Mouse (Mus musculus): Measurements from ENCODE around the gene Otud7b. TPM values are rescaled to one million over a fixed set of nuclear protein-coding genes. Genes with fewer than 3 reads are reported as not detected.

The Otud7b gene
- polyA plus RNA-seq, 2 experiments, result 14.3 to 20.9 TPM

- Histone ChIP-seq H3K4me2 (replicated peaks; ENCODE audit: low read depth, low read length, severe bottlenecking) (no peak overlapping the region), H3K27ac (replicated peaks; ENCODE audit: low read depth, low read length) (no peak overlapping the region), H3K9me3 (ENCODE audit: control insufficient read depth, low read length) (no peaks in the 10 kb centered on the region), H3K9ac (ENCODE audit: low read depth, low read length, severe bottlenecking) (no peak overlapping the region), H3K4me3 (replicated peaks; ENCODE audit: low read length) (no peak overlapping the region), H3K27me3 (ENCODE audit: control insufficient read depth, insufficient read depth, low read length) (no peaks in the 10 kb centered on the region), H3K4me1 (ENCODE audit: control insufficient read depth, insufficient read depth, low read length) (no peaks in the 10 kb centered on the region), H3K36me3 (ENCODE audit: control insufficient read depth, insufficient read depth, low read length) (0 out of 2 replicates have a peak, but pooled peaks cover 4% of the 10 kb centered on the region)
- no peak for TF ChIP-seq POLR2A (IDR thresholded peaks at IDR 0.05; ENCODE audit: borderline replicate concordance, extremely low read depth, insufficient read depth, insufficient read length)
- no peak for DNase-seq (ENCODE audit: low spot score)
- ATAC-seq (ENCODE audit: low FRiP score, low read depth), result no peak
- WGBS, result 53% methylated on average over 3 of the region's 3 CpGs
Observed at GRCm38 (mm10) chr3:96113251-96113650, 8.9 kb downstream of the Otud7b start.

DNA sequence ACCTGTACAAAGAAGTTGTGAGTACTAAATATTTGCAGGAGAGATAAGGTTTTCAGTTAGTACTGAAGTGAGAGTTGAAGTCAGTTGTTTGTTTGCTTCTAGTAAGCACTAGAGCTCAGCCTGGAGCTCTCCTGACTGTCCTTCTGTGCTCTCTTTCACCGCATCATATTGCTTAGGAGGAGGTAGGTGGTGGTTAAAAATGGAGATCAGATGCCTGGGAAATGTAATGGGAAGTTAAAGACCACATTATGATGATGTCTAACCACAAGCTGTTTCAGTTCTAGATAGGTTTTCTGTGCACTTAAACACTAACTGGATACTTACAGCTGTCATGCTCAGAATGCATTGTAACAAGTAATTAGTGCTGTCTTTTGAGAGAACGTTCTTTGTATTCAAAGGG, 13.8 kb downstream of the Otud7b start:
- Histone ChIP-seq H3K4me1 (ENCODE audit: control insufficient read depth, insufficient read depth, low read length) (no peaks in the 10 kb centered on the region), H3K4me2 (replicated peaks; ENCODE audit: low read depth, low read length, severe bottlenecking) (no peak overlapping the region), H3K9ac (ENCODE audit: low read depth, low read length, severe bottlenecking) (no peak overlapping the region), H3K27me3 (ENCODE audit: control insufficient read depth, insufficient read depth, low read length) (no peaks in the 10 kb centered on the region), H3K36me3 (ENCODE audit: control insufficient read depth, insufficient read depth, low read length) (no peaks in the 10 kb centered on the region; the same call in 1 of the 2 replicates), H3K9me3 (ENCODE audit: control insufficient read depth, low read length) (no peaks in the 10 kb centered on the region), H3K4me3 (replicated peaks; ENCODE audit: low read length) (no peak overlapping the region), H3K27ac (replicated peaks; ENCODE audit: low read depth, low read length) (no peak overlapping the region)
- ATAC-seq (ENCODE audit: low FRiP score, low read depth), result no peak
- no peak for DNase-seq (ENCODE audit: low spot score)
- TF ChIP-seq POLR2A (IDR thresholded peaks at IDR 0.05; ENCODE audit: borderline replicate concordance, extremely low read depth, insufficient read depth, insufficient read length), result no peak
- 84% methylated on average over 2 of the region's 2 CpGs for WGBS

GRCm38 (mm10) chr3:96118702-96119101, 14.4 kb downstream of the Otud7b start:
- WGBS, result 97% methylated on average over 2 of the region's 2 CpGs
- no peaks in the 10 kb centered on the region; the same call in 1 of the 2 replicates for H3K36me3 ChIP-seq (ENCODE audit: control insufficient read depth, insufficient read depth, low read length)
- no peak overlapping the region for H3K4me2 ChIP-seq (replicated peaks; ENCODE audit: low read depth, low read length, severe bottlenecking)
- no peaks in the 10 kb centered on the region for H3K27me3 ChIP-seq (ENCODE audit: control insufficient read depth, insufficient read depth, low read length)
- ATAC-seq (ENCODE audit: low FRiP score, low read depth) (no peak), DNase-seq (ENCODE audit: low spot score) (no peak)
- H3K9ac ChIP-seq (ENCODE audit: low read depth, low read length, severe bottlenecking), result no peak overlapping the region
- H3K4me1 ChIP-seq (ENCODE audit: control insufficient read depth, insufficient read depth, low read length), result no peaks in the 10 kb centered on the region
- no peak for TF ChIP-seq POLR2A (IDR thresholded peaks at IDR 0.05; ENCODE audit: borderline replicate concordance, extremely low read depth, insufficient read depth, insufficient read length)
- H3K4me3 ChIP-seq (replicated peaks; ENCODE audit: low read length), result no peak overlapping the region
- H3K27ac ChIP-seq (replicated peaks; ENCODE audit: low read depth, low read length), result no peak overlapping the region
- H3K9me3 ChIP-seq (ENCODE audit: control insufficient read depth, low read length), result no peaks in the 10 kb centered on the region

DNA sequence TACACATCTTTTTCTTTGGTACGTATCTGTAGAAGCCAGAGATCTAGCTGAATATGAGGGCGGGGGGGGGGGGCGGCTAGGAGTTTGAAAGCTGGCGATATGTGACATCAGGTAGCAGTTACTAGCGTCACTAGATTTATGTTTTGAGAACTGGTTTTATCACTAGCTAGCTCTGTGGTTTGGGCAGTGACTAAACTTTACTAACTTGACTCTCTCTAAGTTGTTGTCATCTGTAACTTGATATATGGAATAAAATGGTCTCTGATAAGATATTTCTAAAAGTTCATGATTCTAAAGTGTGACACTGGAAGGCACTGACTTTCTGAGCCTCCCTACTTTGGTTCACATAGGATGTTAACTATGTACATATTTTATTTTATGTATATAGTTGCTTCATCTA, 19.9 kb downstream of the Otud7b start:
- no peak for TF ChIP-seq POLR2A (IDR thresholded peaks at IDR 0.05; ENCODE audit: borderline replicate concordance, extremely low read depth, insufficient read depth, insufficient read length)
- ATAC-seq (ENCODE audit: low FRiP score, low read depth) (no peak), DNase-seq (ENCODE audit: low spot score) (no peak)
- H3K9ac ChIP-seq (ENCODE audit: low read depth, low read length, severe bottlenecking), result no peak overlapping the region
- no peaks in the 10 kb centered on the region; the same call in 1 of the 2 replicates for H3K36me3 ChIP-seq (ENCODE audit: control insufficient read depth, insufficient read depth, low read length)
- H3K4me2 ChIP-seq (replicated peaks; ENCODE audit: low read depth, low read length, severe bottlenecking), result no peak overlapping the region
- H3K27ac ChIP-seq (replicated peaks; ENCODE audit: low read depth, low read length), result no peak overlapping the region
- no peaks in the 10 kb centered on the region for H3K27me3 ChIP-seq (ENCODE audit: control insufficient read depth, insufficient read depth, low read length)
- H3K9me3 ChIP-seq (ENCODE audit: control insufficient read depth, low read length), result no peaks in the 10 kb centered on the region
- WGBS, result 85% methylated on average over 5 of the region's 5 CpGs
- H3K4me1 ChIP-seq (ENCODE audit: control insufficient read depth, insufficient read depth, low read length), result no peaks in the 10 kb centered on the region
- H3K4me3 ChIP-seq (replicated peaks; ENCODE audit: low read length), result no peak overlapping the region

- ATAC-seq (ENCODE audit: low FRiP score, low read depth) (no peak), DNase-seq (ENCODE audit: low spot score) (no peak)
- no peak overlapping the region for H3K4me2 ChIP-seq (replicated peaks; ENCODE audit: low read depth, low read length, severe bottlenecking)
- no peak overlapping the region for H3K9ac ChIP-seq (ENCODE audit: low read depth, low read length, severe bottlenecking)
- H3K4me3 ChIP-seq (replicated peaks; ENCODE audit: low read length), result no peak overlapping the region
- no peak for TF ChIP-seq POLR2A (IDR thresholded peaks at IDR 0.05; ENCODE audit: borderline replicate concordance, extremely low read depth, insufficient read depth, insufficient read length)
- H3K36me3 ChIP-seq (ENCODE audit: control insufficient read depth, insufficient read depth, low read length), result peaks cover 5% of the 10 kb centered on the region; the same call in 1 of the 2 replicates
- H3K9me3 ChIP-seq (ENCODE audit: control insufficient read depth, low read length), result no peaks in the 10 kb centered on the region
- H3K27ac ChIP-seq (replicated peaks; ENCODE audit: low read depth, low read length), result no peak overlapping the region
- no peaks in the 10 kb centered on the region for H3K4me1 ChIP-seq (ENCODE audit: control insufficient read depth, insufficient read depth, low read length)
- H3K27me3 ChIP-seq (ENCODE audit: control insufficient read depth, insufficient read depth, low read length), result no peaks in the 10 kb centered on the region
Observed at GRCm38 (mm10) chr3:96128128-96128527, 23.8 kb downstream of the Otud7b start.

DNA sequence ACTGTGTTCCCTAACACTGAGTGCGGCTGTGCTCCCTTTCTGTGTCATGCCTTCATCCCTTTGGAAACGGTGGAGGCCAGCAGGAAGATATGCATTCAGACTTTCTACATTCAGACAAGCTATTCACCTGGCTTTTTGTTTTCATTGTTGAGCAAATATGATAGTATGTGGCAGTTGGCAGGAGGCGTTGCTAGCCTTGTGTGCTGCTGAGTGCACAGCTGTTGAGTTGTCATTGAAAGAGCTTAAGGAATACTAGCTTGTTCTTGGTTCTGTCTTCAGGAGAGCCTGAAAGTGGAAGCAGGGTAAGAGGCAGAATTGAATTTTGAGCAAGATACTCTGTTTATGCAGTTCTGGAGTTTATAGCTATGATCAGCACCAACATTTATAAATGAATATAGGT, 28.2 kb downstream of the Otud7b start:
- ATAC-seq (ENCODE audit: low FRiP score, low read depth) (no peak), DNase-seq (ENCODE audit: low spot score) (no peak)
- Histone ChIP-seq H3K4me2 (replicated peaks; ENCODE audit: low read depth, low read length, severe bottlenecking) (no peak overlapping the region), H3K27ac (replicated peaks; ENCODE audit: low read depth, low read length) (no peak overlapping the region), H3K36me3 (ENCODE audit: control insufficient read depth, insufficient read depth, low read length) (peaks cover 20% of the 10 kb centered on the region), H3K4me3 (replicated peaks; ENCODE audit: low read length) (no peak overlapping the region), H3K27me3 (ENCODE audit: control insufficient read depth, insufficient read depth, low read length) (no peaks in the 10 kb centered on the region), H3K9ac (ENCODE audit: low read depth, low read length, severe bottlenecking) (no peak overlapping the region), H3K4me1 (ENCODE audit: control insufficient read depth, insufficient read depth, low read length) (no peaks in the 10 kb centered on the region), H3K9me3 (ENCODE audit: control insufficient read depth, low read length) (no peaks in the 10 kb centered on the region)
- no peak for TF ChIP-seq POLR2A (IDR thresholded peaks at IDR 0.05; ENCODE audit: borderline replicate concordance, extremely low read depth, insufficient read depth, insufficient read length)
- 86% methylated on average over 3 of the region's 3 CpGs for WGBS

All from limb, embryonic 14.5 days (tissue).